Mouse (Mus musculus): Measurements from ENCODE around the gene Eef1a1. TPM values are rescaled to one million over a fixed set of nuclear protein-coding genes. Genes with fewer than 3 reads are reported as not detected.

The Eef1a1 gene
- polyA plus RNA-seq, 1 experiment, result 3,172 TPM

- H3K4me1 ChIP-seq (ENCODE audit: control insufficient read depth, insufficient read depth, low read length), result no peaks in the 10 kb centered on the region
- WGBS, result 91% methylated on average over 5 of the region's 5 CpGs
- DNase-seq, result no peak
- no peak for TF ChIP-seq CTCF (IDR thresholded peaks at IDR 0.05; ENCODE audit: insufficient read depth, low read length)
- no peak for TF ChIP-seq POLR2A (IDR thresholded peaks at IDR 0.05; ENCODE audit: borderline replicate concordance, extremely low read depth, low read depth, low read length)
- H3K4me3 ChIP-seq (replicated peaks; ENCODE audit: extremely low read depth, low read depth, low read length), result no peak overlapping the region
Observed at GRCm38 (mm10) chr9:78511705-78512104, 22.8 kb upstream of the Eef1a1 start.

- TF ChIP-seq POLR2A (IDR thresholded peaks at IDR 0.05; ENCODE audit: borderline replicate concordance, extremely low read depth, low read depth, low read length) (no peak), CTCF (IDR thresholded peaks at IDR 0.05; ENCODE audit: insufficient read depth, low read length) (no peak)
Observed at GRCm38 (mm10) chr9:78508106-78508786, 19.3 kb upstream of the Eef1a1 start.

GRCm38 (mm10) chr9:78506722-78507077 lies 17.7 kb upstream of the Eef1a1 start:
- 81% methylated on average over 7 of the region's 7 CpGs for WGBS
- TF ChIP-seq POLR2A (IDR thresholded peaks at IDR 0.05; ENCODE audit: borderline replicate concordance, extremely low read depth, low read depth, low read length) (no peak), CTCF (IDR thresholded peaks at IDR 0.05; ENCODE audit: insufficient read depth, low read length) (no peak)

More at GRCm38 (mm10) chr9:78508106-78508786, 19.3 kb upstream of the Eef1a1 start:
- 84% methylated on average over 16 of the region's 16 CpGs for WGBS
- DNase-seq, result no peak
- Histone ChIP-seq H3K4me3 (replicated peaks; ENCODE audit: extremely low read depth, low read depth, low read length) (no peak overlapping the region), H3K4me1 (ENCODE audit: control insufficient read depth, insufficient read depth, low read length) (no peaks in the 10 kb centered on the region; the same call in 1 of the 2 replicates)

GRCm38 (mm10) chr9:78506002-78506721 lies 17.2 kb upstream of the Eef1a1 start:
- DNase-seq, result no peak
- H3K4me3 ChIP-seq (replicated peaks; ENCODE audit: extremely low read depth, low read depth, low read length), result no peak overlapping the region
- H3K4me1 ChIP-seq (ENCODE audit: control insufficient read depth, insufficient read depth, low read length), result no peaks in the 10 kb centered on the region; the same call in 1 of the 2 replicates
- TF ChIP-seq POLR2A (IDR thresholded peaks at IDR 0.05; ENCODE audit: borderline replicate concordance, extremely low read depth, low read depth, low read length), result no peak
- TF ChIP-seq CTCF (IDR thresholded peaks at IDR 0.05; ENCODE audit: insufficient read depth, low read length), result no peak
- WGBS, result 52% methylated on average over 11 of the region's 11 CpGs

More at GRCm38 (mm10) chr9:78506722-78507077, 17.7 kb upstream of the Eef1a1 start:
- no peaks in the 10 kb centered on the region; the same call in 1 of the 2 replicates for H3K4me1 ChIP-seq (ENCODE audit: control insufficient read depth, insufficient read depth, low read length)
- DNase-seq, result no peak
- H3K4me3 ChIP-seq (replicated peaks; ENCODE audit: extremely low read depth, low read depth, low read length), result no peak overlapping the region

GRCm38 (mm10) chr9:78505223-78505622 lies 16.3 kb upstream of the Eef1a1 start:
- no peak for DNase-seq
- Histone ChIP-seq H3K4me1 (ENCODE audit: control insufficient read depth, insufficient read depth, low read length) (no peaks in the 10 kb centered on the region; the same call in 1 of the 2 replicates), H3K4me3 (replicated peaks; ENCODE audit: extremely low read depth, low read depth, low read length) (no peak overlapping the region)
- WGBS, result 88% methylated on average over 6 of the region's 6 CpGs
- TF ChIP-seq CTCF (IDR thresholded peaks at IDR 0.05; ENCODE audit: insufficient read depth, low read length) (no peak), POLR2A (IDR thresholded peaks at IDR 0.05; ENCODE audit: borderline replicate concordance, extremely low read depth, low read depth, low read length) (no peak)

GRCm38 (mm10) chr9:78504679-78505078 lies 15.7 kb upstream of the Eef1a1 start:
- DNase-seq, result no peak
- no peak overlapping the region for H3K4me3 ChIP-seq (replicated peaks; ENCODE audit: extremely low read depth, low read depth, low read length)
- H3K4me1 ChIP-seq (ENCODE audit: control insufficient read depth, insufficient read depth, low read length), result no peaks in the 10 kb centered on the region; the same call in 1 of the 2 replicates
- WGBS, result 68% methylated on average over 3 of the region's 3 CpGs
- TF ChIP-seq CTCF (IDR thresholded peaks at IDR 0.05; ENCODE audit: insufficient read depth, low read length), result no peak
- no peak for TF ChIP-seq POLR2A (IDR thresholded peaks at IDR 0.05; ENCODE audit: borderline replicate concordance, extremely low read depth, low read depth, low read length)

GRCm38 (mm10) chr9:78504133-78504532 lies 15.2 kb upstream of the Eef1a1 start:
- no peak for DNase-seq
- TF ChIP-seq CTCF (IDR thresholded peaks at IDR 0.05; ENCODE audit: insufficient read depth, low read length) (no peak), POLR2A (IDR thresholded peaks at IDR 0.05; ENCODE audit: borderline replicate concordance, extremely low read depth, low read depth, low read length) (no peak)
- H3K4me3 ChIP-seq (replicated peaks; ENCODE audit: extremely low read depth, low read depth, low read length), result no peak overlapping the region
- whole genome bisulfite sequencing, result 74% methylated on average over 4 of the region's 4 CpGs
- no peaks in the 10 kb centered on the region; the same call in 1 of the 2 replicates for H3K4me1 ChIP-seq (ENCODE audit: control insufficient read depth, insufficient read depth, low read length)

GRCm38 (mm10) chr9:78503223-78504079 lies 14.5 kb upstream of the Eef1a1 start:
- no peaks in the 10 kb centered on the region; the same call in 1 of the 2 replicates for H3K4me1 ChIP-seq (ENCODE audit: control insufficient read depth, insufficient read depth, low read length)
- DNase-seq, result no peak
- TF ChIP-seq CTCF (IDR thresholded peaks at IDR 0.05; ENCODE audit: insufficient read depth, low read length), result no peak
- TF ChIP-seq POLR2A (IDR thresholded peaks at IDR 0.05; ENCODE audit: borderline replicate concordance, extremely low read depth, low read depth, low read length), result no peak
- H3K4me3 ChIP-seq (replicated peaks; ENCODE audit: extremely low read depth, low read depth, low read length), result no peak overlapping the region
- 26% methylated on average over 6 of the region's 6 CpGs for WGBS

GRCm38 (mm10) chr9:78501284-78501683 lies 12.3 kb upstream of the Eef1a1 start:
- no peak for TF ChIP-seq CTCF (IDR thresholded peaks at IDR 0.05; ENCODE audit: insufficient read depth, low read length)
- Histone ChIP-seq H3K4me1 (ENCODE audit: control insufficient read depth, insufficient read depth, low read length) (no peaks in the 10 kb centered on the region; the same call in 1 of the 2 replicates), H3K4me3 (replicated peaks; ENCODE audit: extremely low read depth, low read depth, low read length) (no peak overlapping the region)
- 79% methylated on average over 4 of the region's 4 CpGs for WGBS
- DNase-seq, result no peak

Measured in lung, adult 2 months (tissue).